Mouse (Mus musculus): ENCODE results near the gene Nup133.

Nup133 gene

GRCm38 (mm10) chr8:123849352-123849751, 99.7 kb downstream of the Nup133 start:
- no peak for DNase-seq (ENCODE audit: low spot score in 2 of 2)

GRCm38 (mm10) chr8:123847546-123847945, 101.5 kb downstream of the Nup133 start:
- DNase-seq (ENCODE audit: low spot score in 2 of 2), result no peak
